8 mouse cellular contexts compared by ENCODE assay signal in the genomic region with DNA sequence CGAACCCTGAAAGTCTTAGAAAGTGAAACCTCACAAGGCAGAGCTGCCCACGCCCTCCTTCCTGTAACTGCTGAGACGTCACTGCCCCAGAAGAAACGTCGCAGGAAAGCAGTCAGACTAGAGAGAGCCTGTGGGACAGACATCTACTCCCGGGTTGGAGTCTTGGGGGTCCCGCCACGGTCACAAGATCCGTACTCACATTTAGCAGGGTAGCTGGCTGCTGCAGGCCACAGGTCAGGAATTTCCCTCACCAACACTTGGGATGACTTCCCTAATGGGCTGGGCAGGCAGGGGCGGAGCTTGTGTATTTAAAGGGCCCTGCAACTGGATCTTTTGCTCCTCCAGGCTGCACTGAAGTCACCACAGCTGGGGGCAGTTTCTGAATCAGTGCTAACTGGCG. TPM values are rescaled to one million over a fixed set of nuclear protein-coding genes. Genes with fewer than 3 reads are reported as not detected.
DNase-seq lines count a peak whose midpoint lies in the region; ATAC-seq and TF ChIP-seq lines count a peak whose summit lies in the region.

Gene Mvp, minus strand, starts transcription at position 302 of the 400 bp plus-strand sequence.

- H3K36me3 ChIP-seq in hindbrain, postnatal 0 days (ENCODE audit: insufficient read depth, low read length) = peaks cover 16% of the 10 kb centered on the region
- H3K36me3 ChIP-seq in liver, embryonic 13.5 days = peaks cover 24% of the 10 kb centered on the region

- H3K9me3 ChIP-seq in hindbrain, postnatal 0 days (ENCODE audit: low read length) = no peaks in the 10 kb centered on the region
- H3K9me3 ChIP-seq in liver, embryonic 13.5 days (replicated peaks) = no peaks in the 10 kb centered on the region

- H3K27me3 ChIP-seq in hindbrain, postnatal 0 days (ENCODE audit: insufficient read depth, low read length) = no peaks in the 10 kb centered on the region
- H3K27me3 ChIP-seq in liver, embryonic 13.5 days = no peaks in the 10 kb centered on the region

- peak; percentile 61 to 75 for DNase-seq in urinary bladder, adult 18-20 months (ENCODE audit: low spot score in 2 of 2)
- no peak for DNase-seq in urinary bladder, postnatal 4 days (ENCODE audit: low spot score in 2 of 2)
- DNase-seq in cerebellum, postnatal 36 days = peak; percentile 59 to 63
- peak; percentile 69 for DNase-seq in gastrocnemius, postnatal 14 days
- no peak for DNase-seq in hindbrain, postnatal 0 days (ENCODE audit: low spot score)
- DNase-seq in liver, embryonic 13.5 days = peak; percentile 48
- DNase-seq in natural killer cell, adult 2 months (ENCODE audit: low spot score in 2 of 2) = peak; percentile 70 to 72
- peak; percentile 80 for DNase-seq in yolk sac, embryonic 10.5 days (ENCODE audit: low spot score)

- H3K9ac ChIP-seq in hindbrain, postnatal 0 days (replicated peaks; ENCODE audit: low read length) = 0 out of 2 replicates have a peak within 1 kb of the TSS, but pooled peaks have one; percentile 24
- H3K9ac ChIP-seq in liver, embryonic 13.5 days = peak within 1 kb of the TSS; percentile 94

- no peak for ATAC-seq in hindbrain, postnatal 0 days
- no peak for ATAC-seq in liver, embryonic 13.5 days (ENCODE audit: low read depth)

- no peak within 1 kb of the TSS for H3K27ac ChIP-seq in hindbrain, postnatal 0 days
- H3K27ac ChIP-seq in liver, embryonic 13.5 days = peak within 1 kb of the TSS; percentile 93

- TF ChIP-seq CTCF in hindbrain, postnatal 0 days (IDR thresholded peaks at IDR 0.05; ENCODE audit: low read depth) = no peak

- WGBS in hindbrain, postnatal 0 days = 67% methylated on average over 11 of the region's 11 CpGs
- 24% methylated on average over 11 of the region's 11 CpGs for WGBS in liver, embryonic 13.5 days (ENCODE audit: insufficient replicate concordance)

- peaks cover 25% of the 10 kb centered on the region for H3K4me1 ChIP-seq in hindbrain, postnatal 0 days (ENCODE audit: insufficient read depth, low read length)
- H3K4me1 ChIP-seq in liver, embryonic 13.5 days (replicated peaks) = peaks cover 85% of the 10 kb centered on the region

- H3K4me3 ChIP-seq in hindbrain, postnatal 0 days (ENCODE audit: low read length) = peak within 1 kb of the TSS; percentile 27
- H3K4me3 ChIP-seq in liver, embryonic 13.5 days (replicated peaks) = peak within 1 kb of the TSS; percentile 86

- H3K4me2 ChIP-seq in hindbrain, postnatal 0 days (ENCODE audit: low read depth, low read length) = peak within 1 kb of the TSS; percentile 40
- H3K4me2 ChIP-seq in liver, embryonic 13.5 days = peak within 1 kb of the TSS; percentile 95

- intact Hi-C loops in gastrocnemius, postnatal 14 days (cut with DNase I; ENCODE audit: low total_unique reads) = no loop called here

RNA-seq across cellular contexts. Expression of gene Mvp, which starts in this region (rescaled TPM):
- total RNA-seq in gastrocnemius, postnatal 14 days (2021) = 10 to 100 TPM; 19.5 to 27.1 TPM
- total RNA-seq in hindbrain, postnatal 0 days (2014; rRNA removed) = 6.5 and 6.9 TPM in 2 replicates
- 5.5 and 5.8 TPM in 2 replicates for polyA plus RNA-seq in hindbrain, postnatal 0 days (2015; fragmentation: Nextera tagmentation; extraction: Ambion mirVana)
- polyA plus RNA-seq in liver, embryonic 13.5 days (2015; fragmentation: Nextera tagmentation; extraction: Ambion mirVana) = 7.8 and 8.6 TPM in 2 replicates

Comparison
In these comparisons a context has a peak if more than half of its experiments do, and no peak if none do; other contexts are left out.
1. DNase-seq: peak in urinary bladder, adult 18-20 months (2 of 2), cerebellum, postnatal 36 days (2 of 2), gastrocnemius, postnatal 14 days (single experiment), liver, embryonic 13.5 days (single experiment), natural killer cell, adult 2 months (2 of 2) and yolk sac, embryonic 10.5 days (single experiment); none in urinary bladder, postnatal 4 days (0 of 2) and hindbrain, postnatal 0 days (single experiment).